Mouse (Mus musculus): Measurements from ENCODE around the gene Ccdc18.
"Not testable (repeated sequence)": the region's sequence is repeated elsewhere in the genome, so short reads cannot be mapped to it uniquely, and the experiment has no call there.

The Ccdc18 gene

DNA sequence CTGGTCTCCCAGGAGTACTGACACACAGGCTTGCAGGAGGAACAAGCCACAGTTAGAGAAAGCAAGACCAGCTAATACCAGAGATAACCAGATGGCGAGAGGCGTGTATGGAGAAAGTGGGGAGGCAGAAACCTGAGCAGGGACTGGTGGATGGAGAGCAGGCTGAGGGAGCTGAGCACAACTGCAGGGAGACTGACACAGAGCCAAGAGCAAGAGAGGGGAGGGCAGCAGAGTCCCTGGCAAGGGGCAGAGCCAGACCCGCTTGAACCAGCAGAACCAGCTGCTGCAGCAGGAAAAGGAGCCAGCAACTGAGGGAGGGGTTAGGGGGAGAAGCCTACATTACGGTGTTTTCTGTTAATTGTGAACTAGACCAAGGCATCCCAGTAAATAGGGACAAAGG lies 130.0 kb downstream of the Ccdc18 start:
- peak; percentile 9 for DNase-seq (ENCODE audit: low spot score)

DNA sequence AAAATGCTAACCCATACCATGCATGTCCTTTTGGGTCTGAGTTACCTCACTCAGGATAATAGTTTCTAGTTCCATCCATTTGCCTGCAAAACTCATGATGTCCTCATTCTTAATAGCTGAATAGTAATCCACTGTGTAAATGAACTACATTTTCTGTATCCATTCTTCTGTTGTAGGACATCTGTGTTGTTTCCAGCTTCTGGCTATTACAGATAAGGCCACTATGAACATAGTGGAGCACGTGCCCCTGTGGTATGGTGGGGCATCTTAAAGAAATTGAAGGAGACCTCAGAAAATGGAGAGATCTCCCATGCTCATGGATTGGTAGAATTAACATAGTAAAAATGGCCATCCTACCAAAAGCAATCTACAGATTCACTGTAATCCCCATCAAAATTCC lies 131.1 kb downstream of the Ccdc18 start:
- not testable (repeated sequence) for DNase-seq (ENCODE audit: low spot score)

DNA sequence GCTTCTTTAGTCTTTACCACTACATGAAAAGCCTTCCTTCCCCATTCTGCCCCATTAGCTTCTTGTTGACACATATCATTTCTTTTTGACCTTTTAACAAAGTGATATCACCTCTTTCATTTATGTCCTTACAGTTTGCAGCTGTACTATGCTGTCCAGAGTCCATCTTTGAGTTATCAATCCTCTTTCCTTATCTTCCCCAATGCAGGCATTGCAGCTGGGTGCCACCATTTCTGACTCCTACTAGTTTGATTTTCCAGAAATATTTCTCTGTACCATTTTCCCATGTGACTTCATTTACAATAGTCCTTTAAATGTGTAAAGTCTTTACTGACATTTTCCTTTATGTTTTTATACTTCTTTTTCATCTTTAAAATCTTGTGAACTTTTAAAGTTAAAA lies 134.3 kb downstream of the Ccdc18 start:
- no peak for DNase-seq (ENCODE audit: low spot score)

GRCm38 (mm10) chr5:108268127-108269062 lies 135.7 kb downstream of the Ccdc18 start, which contains the start of gene Dr1:
Dr1 (plus strand) TSS chr5:108268897.
- DNase-seq (ENCODE audit: low spot score): peak; percentile 90

- DNase-seq (ENCODE audit: low spot score): peak; percentile 3
Measured at GRCm38 (mm10) chr5:108269063-108269810, 136.6 kb downstream of the Ccdc18 start.

DNA sequence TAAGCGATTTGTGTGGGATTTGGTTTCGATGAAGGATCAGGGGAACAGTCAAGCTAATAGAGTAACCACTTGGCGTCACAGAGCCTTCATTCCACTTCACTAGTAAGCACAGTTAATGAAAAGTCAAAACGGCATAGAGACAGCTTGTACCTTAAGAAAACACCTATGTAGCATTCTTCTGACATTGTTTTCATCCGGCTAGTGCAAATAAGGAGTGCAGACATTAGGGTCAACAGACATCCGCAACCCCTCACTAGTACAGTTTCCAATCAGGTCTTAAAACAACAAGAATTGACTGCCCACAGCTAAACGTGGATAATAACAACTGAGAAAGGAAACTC lies 137.1 kb downstream of the Ccdc18 start:
- DNase-seq (ENCODE audit: low spot score): no peak

DNA sequence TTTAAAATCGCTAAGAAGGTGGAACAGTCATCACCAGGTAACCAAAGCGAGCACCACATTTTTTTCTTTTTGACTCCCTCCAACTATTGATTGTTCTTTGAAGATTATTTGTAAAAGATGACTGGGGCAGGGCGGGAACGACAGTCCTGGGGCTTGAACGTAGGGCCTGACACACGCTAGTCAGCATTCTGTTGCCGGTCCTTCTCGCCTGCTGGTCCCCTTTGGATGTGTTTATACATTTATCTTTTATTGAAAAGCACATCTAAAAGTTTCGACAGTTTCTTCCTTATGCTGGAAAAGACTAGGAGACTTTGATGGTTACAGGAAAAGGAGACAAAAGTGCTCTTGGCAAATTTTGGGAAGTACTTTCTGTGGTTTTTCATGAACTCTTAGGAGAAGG lies 137.7 kb downstream of the Ccdc18 start:
- DNase-seq (ENCODE audit: low spot score): no peak

DNA sequence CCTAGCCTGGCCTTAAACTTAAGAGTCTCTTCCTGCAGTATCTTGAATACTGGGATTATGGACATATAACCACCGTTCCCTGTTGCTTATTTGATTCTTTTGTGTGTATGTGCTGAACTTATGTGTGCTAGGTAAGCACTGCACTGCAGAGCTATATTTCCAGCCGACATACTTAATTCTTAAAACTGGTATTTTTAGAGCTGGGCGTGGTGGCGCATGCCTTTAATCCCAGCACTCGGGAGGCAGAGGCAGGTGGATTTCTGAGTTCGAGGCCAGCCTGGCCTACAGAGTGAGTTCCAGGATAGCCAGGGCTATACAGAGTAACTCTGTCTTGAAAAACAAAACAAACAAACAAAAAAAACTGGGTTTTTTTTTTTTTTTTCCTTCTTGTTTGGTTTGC lies 138.7 kb downstream of the Ccdc18 start:
- not testable (repeated sequence) for DNase-seq (ENCODE audit: low spot score)
